Mouse (Mus musculus) spleen, adult 2 months (tissue): ENCODE data around the gene Adssl1. TPM values are rescaled to one million over a fixed set of nuclear protein-coding genes. Genes with fewer than 3 reads are reported as not detected.
A peak's percentile ranks its signal among the peaks of the same experiment; 100 is the strongest.

Experiments
- DNase-seq, 2 experiments: peaks; one replicate each; pipeline versions ENCODE4 v3.0.0 to v3.0.0-alpha.2; 2012 to 2021; ENCODE audit warnings: low spot score in 2 of 2, low read depth in 1 of 2
- H3K27ac ChIP-seq: fragments of 200-500 bp; 2 replicates; pipeline ENCODE4 v1.5.1; 2012; ENCODE audit warnings: low read length, inconsistent platforms; ENCODE audit not compliant: insufficient read depth
- H3K27me3 ChIP-seq: fragments of 200-500 bp; 2 replicates; pipeline ENCODE4 v1.6.1; 2012; ENCODE audit warnings: mild to moderate bottlenecking, moderate library complexity, low read length, inconsistent platforms; ENCODE audit not compliant: control insufficient read depth, insufficient read depth
- H3K36me3 ChIP-seq: fragments of 200-500 bp; 2 replicates; pipeline ENCODE4 v1.6.1; 2012; ENCODE audit warnings: mild to moderate bottlenecking, low read length, inconsistent platforms; ENCODE audit not compliant: control insufficient read depth, insufficient read depth
- H3K4me1 ChIP-seq: fragments of 200-500 bp; 2 replicates; pipeline ENCODE4 v1.6.1; 2011; ENCODE audit warnings: inconsistent platforms; ENCODE audit not compliant: control insufficient read depth, insufficient read depth, insufficient read length
- H3K4me3 ChIP-seq: fragments of 200-500 bp; 2 replicates; pipeline ENCODE4 v1.5.1; 2011; ENCODE audit warnings: mild to moderate bottlenecking, inconsistent platforms; ENCODE audit not compliant: insufficient read depth, insufficient read length; ENCODE audit errors: extremely low read depth
- CTCF ChIP-seq: fragments of 200-500 bp; IDR thresholded peaks from 2 replicates; pipeline ENCODE4 v1.5.1; 2011; ENCODE audit warnings: mild to moderate bottlenecking, inconsistent platforms; ENCODE audit not compliant: insufficient read depth, insufficient read length, insufficient replicate concordance; ENCODE audit errors: extremely low read depth
- POLR2A ChIP-seq: fragments of 200-500 bp; IDR thresholded peaks from 2 replicates; pipeline ENCODE4 v1.6.1; 2011; ENCODE audit warnings: low read depth, low read length, inconsistent platforms
- WGBS: fragments of 180-500 bp; shearing (Covaris S2); methylation state at CpG from one replicate; pipeline ENCODE4 v1.1.7; 2018; 5-methylcytosine and 5-hydroxymethylcytosine counted together
- polyA plus RNA-seq: library from polyadenylated mRNA; depleted of rRNA; stranded (reverse); fragments of >200 nt; gene quantifications from 2 replicates; pipeline ENCODE4 v1.2.3, GENCODE M21; 2012

Gene Adssl1
- polyA plus RNA-seq, 1 experiment, result 10.7 TPM

- no peak for DNase-seq
- 43% methylated on average over 9 of the region's 9 CpGs for WGBS
- peak overlapping the region; percentile 54 for H3K27ac ChIP-seq
- peaks cover 3% of the 10 kb centered on the region; the same call in 1 of the 2 replicates for H3K36me3 ChIP-seq
- H3K4me3 ChIP-seq, result no peak overlapping the region
- TF ChIP-seq CTCF (no peak), POLR2A (no peak)
- H3K27me3 ChIP-seq, result no peaks in the 10 kb centered on the region
- H3K4me1 ChIP-seq, result peaks cover 23% of the 10 kb centered on the region
Measured at GRCm38 (mm10) chr12:112616668-112617067, 3.2 kb upstream of the Adssl1 start.

GRCm38 (mm10) chr12:112617184-112617583 lies 2.7 kb upstream of the Adssl1 start:
- TF ChIP-seq POLR2A, result no peak
- TF ChIP-seq CTCF, result no peak
- Histone ChIP-seq H3K27ac (peak overlapping the region; percentile 54), H3K27me3 (no peaks in the 10 kb centered on the region), H3K4me1 (peaks cover 23% of the 10 kb centered on the region), H3K36me3 (no peaks in the 10 kb centered on the region), H3K4me3 (no peak overlapping the region)
- peak; percentile 43 to 49 for DNase-seq
- 10% methylated on average over 11 of the region's 11 CpGs for WGBS

- peak overlapping the region; percentile 91 for H3K27ac ChIP-seq
- peak; percentile 79 to 81 for DNase-seq
- 7% methylated on average over 8 of the region's 8 CpGs for WGBS
- no peaks in the 10 kb centered on the region for H3K27me3 ChIP-seq
- no peak overlapping the region for H3K4me3 ChIP-seq
- H3K36me3 ChIP-seq, result no peaks in the 10 kb centered on the region
- peaks cover 23% of the 10 kb centered on the region for H3K4me1 ChIP-seq
- no peak for TF ChIP-seq POLR2A
- TF ChIP-seq CTCF, result peak; percentile 75; the same call in 1 of the 2 replicates
Measured at GRCm38 (mm10) chr12:112617898-112618380, 1.9 kb upstream of the Adssl1 start.

DNA sequence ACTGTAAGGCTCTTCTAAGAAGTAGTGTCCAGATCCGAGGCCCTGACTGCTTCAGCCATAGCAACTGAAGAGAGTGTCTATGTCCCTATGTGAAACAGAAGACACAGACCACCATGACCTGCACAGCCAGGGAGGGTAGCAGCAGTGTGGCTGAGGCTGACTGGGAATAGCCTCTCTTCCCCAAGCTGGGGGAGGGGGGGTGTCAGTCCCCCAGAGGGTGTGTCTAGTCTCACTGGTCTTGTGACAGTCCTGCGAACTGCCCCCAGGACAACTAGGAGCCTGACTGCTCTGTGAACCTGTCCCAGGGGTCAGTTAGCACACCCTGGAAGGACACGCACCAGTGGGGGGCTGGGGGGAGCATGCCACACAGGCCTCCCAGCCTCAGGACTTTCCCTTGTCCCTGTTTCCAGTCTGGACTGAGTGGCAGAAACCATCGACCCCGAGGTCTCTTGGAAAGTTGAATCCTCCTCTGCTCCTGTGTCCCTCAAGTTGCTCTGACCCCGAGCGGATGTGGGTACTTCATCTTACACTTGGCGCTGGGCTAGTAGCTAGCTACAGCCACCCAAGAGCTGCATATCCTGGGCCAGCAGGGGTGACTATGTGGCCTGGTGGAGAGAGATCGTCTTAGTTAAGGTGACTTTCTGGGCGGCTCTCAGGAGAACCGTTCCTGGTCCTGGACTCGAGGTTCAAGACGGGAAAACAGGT lies 712 bp upstream of the Adssl1 start:
- no peak for TF ChIP-seq CTCF
- TF ChIP-seq POLR2A, result no peak
- H3K4me3 ChIP-seq, result peak overlapping the region; percentile 84; the same call in 1 of the 2 replicates
- H3K36me3 ChIP-seq, result no peaks in the 10 kb centered on the region
- DNase-seq, result peak in 1 of 2 experiments; percentile 44
- peaks cover 23% of the 10 kb centered on the region for H3K4me1 ChIP-seq
- no peaks in the 10 kb centered on the region for H3K27me3 ChIP-seq
- 8% methylated on average over 13 of the region's 13 CpGs for WGBS
- peak overlapping the region; percentile 91 for H3K27ac ChIP-seq

DNA sequence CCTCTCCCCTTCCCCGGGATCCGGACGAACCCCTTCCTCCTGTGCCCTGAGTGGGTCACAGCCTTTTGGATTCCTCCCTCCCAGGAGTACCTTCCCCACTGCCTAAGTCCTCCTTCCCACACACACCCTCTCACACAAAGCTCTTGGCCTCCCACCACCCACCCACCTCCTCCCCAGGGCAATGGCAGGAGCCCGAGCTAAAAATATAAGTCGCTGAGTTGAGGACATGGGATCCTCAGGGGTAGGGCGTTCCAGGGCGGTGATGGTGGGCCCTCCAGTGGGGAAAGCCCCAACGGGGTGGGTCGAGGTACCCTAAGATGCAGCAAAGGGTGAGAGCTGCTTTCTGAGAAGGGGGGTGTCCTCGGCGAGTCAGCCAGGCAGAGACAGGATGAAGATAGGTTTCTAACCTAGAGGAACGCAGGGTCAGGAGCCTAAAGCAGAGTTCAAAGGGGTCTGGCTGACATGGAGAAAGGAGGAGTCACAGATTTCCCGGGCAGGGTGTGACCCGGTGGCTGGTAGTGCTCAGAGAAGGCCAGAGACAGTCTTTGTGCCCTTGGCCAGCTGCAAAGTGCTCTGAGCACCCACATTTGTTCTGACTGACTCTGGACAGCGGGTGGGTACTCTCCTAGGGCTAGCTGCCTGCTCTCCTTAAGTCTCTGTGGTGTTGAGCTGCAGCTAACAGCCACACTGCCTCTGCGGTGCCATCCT lies 663 bp downstream of the Adssl1 start:
- H3K27me3 ChIP-seq, result no peaks in the 10 kb centered on the region
- DNase-seq, result no peak
- H3K27ac ChIP-seq, result peak overlapping the region; percentile 91
- no peaks in the 10 kb centered on the region for H3K36me3 ChIP-seq
- 10% methylated on average over 16 of the region's 16 CpGs for WGBS
- H3K4me3 ChIP-seq, result peak overlapping the region; percentile 84
- peaks cover 23% of the 10 kb centered on the region for H3K4me1 ChIP-seq
- TF ChIP-seq POLR2A, result no peak
- TF ChIP-seq CTCF, result no peak

GRCm38 (mm10) chr12:112621900-112622299 lies 2.1 kb downstream of the Adssl1 start:
- no peak overlapping the region for H3K27ac ChIP-seq
- no peaks in the 10 kb centered on the region for H3K36me3 ChIP-seq
- no peak overlapping the region for H3K4me3 ChIP-seq
- TF ChIP-seq POLR2A, result no peak
- no peak for TF ChIP-seq CTCF
- peaks cover 22% of the 10 kb centered on the region for H3K4me1 ChIP-seq
- WGBS, result 71% methylated on average over 3 of the region's 3 CpGs
- H3K27me3 ChIP-seq, result no peaks in the 10 kb centered on the region
- DNase-seq, result no peak

- Histone ChIP-seq H3K27me3 (no peaks in the 10 kb centered on the region), H3K27ac (no peak overlapping the region), H3K36me3 (no peaks in the 10 kb centered on the region), H3K4me1 (peaks cover 17% of the 10 kb centered on the region), H3K4me3 (no peak overlapping the region)
- WGBS, result 28% methylated on average over 2 of the region's 2 CpGs
- peak in 1 of 2 experiments; percentile 63 for DNase-seq
- TF ChIP-seq POLR2A (no peak), CTCF (peak; percentile 88; the same call in 1 of the 2 replicates)
Measured at GRCm38 (mm10) chr12:112623742-112624141, 3.9 kb downstream of the Adssl1 start.
